Mouse (Mus musculus): ENCODE data around the gene 4930590J08Rik.

DNA sequence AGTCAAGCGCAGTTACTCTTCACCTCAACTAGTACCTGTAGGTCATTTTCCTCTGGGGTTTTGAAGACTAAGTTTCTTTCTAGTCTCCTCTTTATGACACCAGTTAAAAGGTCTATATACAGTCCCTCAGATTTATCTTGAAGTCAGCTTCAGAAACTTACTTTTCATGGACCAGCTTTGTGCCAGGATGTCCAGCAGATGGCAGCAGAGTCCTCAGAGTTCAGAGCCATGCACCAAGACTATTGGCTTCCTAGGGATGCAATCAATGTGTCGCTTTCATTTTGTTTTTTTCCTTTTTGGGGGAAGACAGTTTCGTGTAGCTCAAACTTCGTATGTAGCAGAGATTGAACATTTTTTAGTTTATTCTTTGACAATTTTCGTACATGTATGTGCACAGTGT, 1.1 kb upstream of the 4930590J08Rik start:
- TF ChIP-seq CTCF (IDR thresholded peaks at IDR 0.05 in 2 of 3, conservative IDR thresholded peaks at IDR 0.05 in 1 of 3; ENCODE audit: control insufficient read depth in 1 of 3, insufficient read depth in 1 of 3, low read depth in 2 of 3, low read length in 3 of 3, poor library complexity in 1 of 3, severe bottlenecking in 1 of 3) (peak; percentile 79 to 87 (median 84)), ZKSCAN1 (IDR thresholded peaks at IDR 0.05; ENCODE audit: low read depth, low read length) (no peak), EP300 (IDR thresholded peaks at IDR 0.05; ENCODE audit: low read depth in 1 of 2, low read length in 2 of 2) (no peak), MEF2A (IDR thresholded peaks at IDR 0.05; ENCODE audit: extremely low read depth, insufficient replicate concordance, low read depth, low read length, poor library complexity, severe bottlenecking) (no peak), NRF1 (IDR thresholded peaks at IDR 0.05; ENCODE audit: insufficient read depth, low read depth, low read length, poor library complexity, severe bottlenecking) (no peak), MYB (IDR thresholded peaks at IDR 0.05; ENCODE audit: low read depth, low read length) (no peak), CHD2 (IDR thresholded peaks at IDR 0.05; ENCODE audit: low read length) (no peak), MAZ (IDR thresholded peaks at IDR 0.05; ENCODE audit: low read depth, low read length) (no peak), POLR2AphosphoS5 (IDR thresholded peaks at IDR 0.05; ENCODE audit: borderline replicate concordance, low read depth, low read length) (no peak), KAT2A (conservative IDR thresholded peaks at IDR 0.05; ENCODE audit: low read depth, low read length) (no peak), ELF1 (IDR thresholded peaks at IDR 0.05; ENCODE audit: low read depth, low read length) (no peak), UBTF (IDR thresholded peaks at IDR 0.05; ENCODE audit: borderline replicate concordance, insufficient read depth, low read depth, low read length) (no peak), USF1 (IDR thresholded peaks at IDR 0.05; ENCODE audit: low read depth, low read length) (no peak), GATA1 (IDR thresholded peaks at IDR 0.05; ENCODE audit: low read depth, low read length) (no peak)
